Mouse (Mus musculus): ENCODE data around the gene Gsdma. TPM values are rescaled to one million over a fixed set of nuclear protein-coding genes. Genes with fewer than 3 reads are reported as not detected.
"Not testable (repeated sequence)": the region's sequence is repeated elsewhere in the genome, so short reads cannot be mapped to it uniquely, and the experiment has no call there.

Gsdma gene
- total RNA-seq, 2 experiments from 2014 or later: not detected

GRCm38 (mm10) chr11:98708282-98708956, 44.3 kb downstream of the Gsdma start:
- ATAC-seq (replicated peaks; ENCODE audit: poor library complexity): peak; percentile 27

GRCm38 (mm10) chr11:98709001-98709741, 45.0 kb downstream of the Gsdma start:
- ATAC-seq (replicated peaks; ENCODE audit: poor library complexity): peak; percentile 20; the same call in 1 of the 2 replicates

DNA sequence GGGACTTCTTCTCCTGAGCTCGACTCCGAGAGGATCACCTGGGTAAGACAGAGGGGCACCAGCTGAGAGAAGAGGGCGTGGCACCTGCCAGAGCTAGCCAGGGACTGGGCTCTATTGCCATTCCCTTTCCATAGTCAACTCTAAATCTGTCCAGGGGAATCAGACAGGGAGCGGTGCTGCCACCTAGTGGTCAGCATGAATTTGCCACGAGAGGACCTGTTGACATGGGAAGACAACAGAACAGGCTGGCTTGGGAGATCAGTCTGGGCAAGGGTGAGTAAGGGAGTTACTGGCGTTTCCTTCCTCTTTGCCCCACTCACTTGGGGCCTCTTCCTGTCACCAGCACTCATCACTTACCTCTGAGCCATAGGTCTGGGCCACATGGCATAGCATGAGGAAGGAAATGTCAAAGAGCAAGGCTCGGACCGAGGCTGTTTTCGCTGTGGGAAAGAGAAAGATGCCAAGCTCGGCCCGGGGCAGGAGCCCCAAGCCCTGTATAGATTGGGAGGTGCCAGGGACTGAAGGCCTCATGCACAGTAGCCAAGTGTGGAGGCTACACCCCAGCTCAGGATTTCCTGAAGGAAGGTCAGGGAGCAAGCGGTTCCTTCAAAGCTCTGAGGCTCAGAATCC, 46.4 kb downstream of the Gsdma start:
- ATAC-seq (replicated peaks; ENCODE audit: poor library complexity): peak; percentile 77

DNA sequence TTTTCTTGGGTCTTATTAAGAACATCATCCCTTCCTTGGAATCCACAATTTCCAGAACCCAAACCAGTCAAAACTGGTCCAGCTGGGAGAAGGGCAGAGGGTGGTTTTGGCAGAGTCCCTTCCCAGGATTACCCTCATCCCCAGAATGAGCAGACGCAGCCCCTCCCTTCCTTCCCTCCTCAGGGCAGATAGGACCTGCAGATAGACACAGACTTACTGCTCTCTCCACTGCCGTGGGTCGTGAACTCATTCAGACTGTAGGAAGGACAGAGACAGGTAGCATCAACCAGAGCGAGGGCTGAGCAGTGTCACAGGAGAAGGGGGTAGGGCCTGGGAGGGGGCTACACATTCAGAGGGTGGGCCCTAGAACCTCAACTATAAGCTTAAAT, 46.9 kb downstream of the Gsdma start:
- ATAC-seq (replicated peaks; ENCODE audit: poor library complexity): no peak

- ATAC-seq (replicated peaks; ENCODE audit: poor library complexity): not testable (repeated sequence)
Observed at GRCm38 (mm10) chr11:98712009-98712408, 47.9 kb downstream of the Gsdma start.

GRCm38 (mm10) chr11:98713703-98714102, 49.6 kb downstream of the Gsdma start:
- no peak for ATAC-seq (replicated peaks; ENCODE audit: poor library complexity)

DNA sequence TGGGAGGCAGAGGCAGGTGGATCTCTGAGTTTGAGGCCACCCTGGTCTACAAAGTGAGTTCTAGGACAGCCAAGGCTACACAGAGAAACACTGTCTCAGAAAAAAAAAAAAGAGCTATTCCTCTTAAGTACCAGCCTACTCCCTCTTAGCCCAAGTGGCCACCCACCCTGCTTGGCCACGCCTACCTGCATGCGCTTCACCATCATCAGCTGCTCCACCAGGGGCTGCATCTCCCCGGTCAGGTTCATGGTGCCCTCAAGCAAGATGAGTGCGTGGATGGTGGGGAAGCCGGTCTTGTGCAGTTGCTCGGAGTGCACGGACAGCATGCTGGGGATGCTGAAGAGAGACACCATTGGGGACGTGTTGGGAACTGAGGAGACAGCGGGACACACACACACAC, 51.8 kb downstream of the Gsdma start:
- no peak for ATAC-seq (replicated peaks; ENCODE audit: poor library complexity)

- peak; percentile 89 for ATAC-seq (replicated peaks; ENCODE audit: poor library complexity)
Observed at GRCm38 (mm10) chr11:98717904-98718303, 53.8 kb downstream of the Gsdma start.

- no peak for ATAC-seq (replicated peaks; ENCODE audit: poor library complexity)
Observed at GRCm38 (mm10) chr11:98720756-98721155, 56.6 kb downstream of the Gsdma start.

DNA sequence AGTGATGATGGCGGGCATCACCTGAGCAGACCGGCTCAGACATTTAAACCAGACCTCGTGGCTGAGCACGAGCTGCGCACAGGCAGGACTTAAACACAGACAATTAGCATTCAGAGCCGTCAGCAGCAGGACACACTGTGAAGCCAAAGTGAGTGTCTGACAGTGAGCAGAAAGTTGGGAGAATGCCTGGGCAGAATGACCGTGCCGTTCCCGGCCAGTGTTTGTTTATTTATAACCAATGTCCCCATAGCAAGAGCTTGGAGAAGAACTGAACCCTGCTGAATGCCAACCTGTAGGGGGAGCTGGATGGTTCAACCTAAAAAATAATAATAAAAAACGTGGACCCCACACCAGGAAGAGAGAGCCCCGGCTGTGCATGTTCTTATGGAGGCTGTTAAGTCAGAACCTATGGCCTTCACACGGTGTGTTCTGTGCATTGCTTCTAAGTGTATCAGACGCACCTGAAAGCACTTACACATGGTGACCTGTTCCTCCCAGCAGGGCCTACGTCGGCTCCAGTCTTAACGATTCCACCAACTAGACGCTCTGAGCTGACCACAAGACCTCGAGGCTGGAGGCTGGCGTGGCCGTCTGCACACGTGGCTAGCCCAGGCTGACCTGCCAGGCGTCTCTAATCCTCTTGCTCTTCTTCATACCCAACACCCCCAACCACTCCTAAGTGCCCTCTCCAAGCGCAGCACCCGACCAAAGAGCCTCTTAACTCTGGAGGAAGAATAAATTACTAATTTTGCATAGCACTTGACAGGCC, 57.5 kb downstream of the Gsdma start:
- no peak for ATAC-seq (replicated peaks; ENCODE audit: poor library complexity)

DNA sequence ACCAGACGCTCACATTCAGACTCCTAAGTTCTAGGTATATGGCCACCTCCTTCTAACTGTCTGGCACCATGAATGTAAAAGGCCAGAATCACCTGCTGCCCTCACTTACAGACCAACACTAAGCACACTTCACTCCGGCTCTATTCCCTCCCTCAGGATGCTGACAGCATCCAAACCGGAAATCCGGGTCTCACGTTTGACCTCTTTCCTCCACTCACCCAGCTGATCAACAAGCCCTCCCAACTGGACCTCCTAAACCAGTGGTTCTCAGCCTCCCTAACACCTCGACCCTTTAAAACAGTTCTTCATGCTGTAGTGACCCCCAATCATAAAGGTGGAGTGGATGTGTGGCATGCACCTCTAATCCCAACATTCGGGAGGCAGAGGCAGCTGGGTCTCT, 58.9 kb downstream of the Gsdma start:
- ATAC-seq (replicated peaks; ENCODE audit: poor library complexity): no peak

DNA sequence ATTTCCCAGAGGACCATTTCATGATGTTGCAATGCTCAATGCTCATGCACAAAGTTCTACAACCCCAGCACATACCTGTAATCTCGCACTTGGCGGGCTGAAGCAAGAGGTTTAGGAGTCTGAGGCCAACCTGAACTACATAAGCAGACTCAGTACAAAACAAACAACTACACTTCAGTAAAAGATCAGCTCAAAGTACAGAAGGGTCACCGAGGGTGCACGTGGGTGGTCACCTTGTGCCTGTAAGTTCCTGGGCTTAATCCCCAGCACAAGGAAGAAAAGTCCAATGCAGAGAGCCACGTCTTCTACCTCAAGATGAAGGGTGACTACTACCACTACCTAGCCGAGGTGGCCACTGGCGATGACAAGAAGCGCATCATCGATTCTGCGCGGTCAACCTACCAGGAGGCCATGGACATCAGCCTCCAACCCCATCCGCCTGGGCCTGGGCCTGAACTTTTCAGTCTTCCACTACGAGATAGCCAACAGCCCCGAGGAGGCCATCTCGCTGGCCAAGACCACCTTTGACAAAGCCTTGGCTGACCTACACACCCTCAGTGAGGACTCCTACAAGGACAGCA, 61.9 kb downstream of the Gsdma start:
- ATAC-seq (replicated peaks; ENCODE audit: poor library complexity): no peak

Other genes with a start within 250 kb of the Gsdma start
- gene Mien1, start 225.4 kb upstream of the Gsdma start, total RNA-seq (2015): 42.0 and 43.2 TPM in 2 replicates
- 24.8 and 31.5 TPM in 2 replicates for gene Mien1, start 225.4 kb upstream of the Gsdma start, total RNA-seq (2017)
- gene Grb7, start 218.0 kb upstream of the Gsdma start, total RNA-seq (2015): not detected in 2 replicates
- not detected in 2 replicates for gene Grb7, start 218.0 kb upstream of the Gsdma start, total RNA-seq (2017)
- 1.2 TPM in 2 replicates for gene Ikzf3, start 118.3 kb upstream of the Gsdma start, total RNA-seq (2015)
- 0.17 and 0.44 TPM in 2 replicates for gene Ikzf3, start 118.3 kb upstream of the Gsdma start, total RNA-seq (2017)
- 0.17 TPM in 1 of 2 replicates, not detected in the other for gene Zpbp2, start 113.3 kb upstream of the Gsdma start, total RNA-seq (2015)
- gene Zpbp2, start 113.3 kb upstream of the Gsdma start, total RNA-seq (2017): 0.10 TPM in 1 of 2 replicates, not detected in the other
- gene Ormdl3, start 77.0 kb upstream of the Gsdma start, total RNA-seq (2015): 5.5 and 7.7 TPM in 2 replicates
- 7.2 and 10.6 TPM in 2 replicates for gene Ormdl3, start 77.0 kb upstream of the Gsdma start, total RNA-seq (2017)
- not detected in 2 replicates for gene Lrrc3c, start 66.1 kb upstream of the Gsdma start, total RNA-seq (2015)
- not detected in 2 replicates for gene Lrrc3c, start 66.1 kb upstream of the Gsdma start, total RNA-seq (2017)
- gene Gm12355, start 38.7 kb upstream of the Gsdma start, total RNA-seq (2015): 9.7 and 12.5 TPM in 2 replicates
- 3.2 and 5.2 TPM in 2 replicates for gene Gm12355, start 38.7 kb upstream of the Gsdma start, total RNA-seq (2017)
- not detected in 2 replicates for gene Gsdma3, start 38.0 kb upstream of the Gsdma start, total RNA-seq (2015)
- gene Gsdma3, start 38.0 kb upstream of the Gsdma start, total RNA-seq (2017): not detected in 2 replicates
- not detected in 2 replicates for gene Gsdma2, start 17.6 kb upstream of the Gsdma start, total RNA-seq (2015)
- gene Gsdma2, start 17.6 kb upstream of the Gsdma start, total RNA-seq (2017): not detected in 2 replicates
- gene Psmd3, start 18.2 kb downstream of the Gsdma start, total RNA-seq (2015): 38.0 and 38.6 TPM in 2 replicates
- gene Psmd3, start 18.2 kb downstream of the Gsdma start, total RNA-seq (2017): 70.9 and 71.9 TPM in 2 replicates
- not detected in 2 replicates for gene Csf3, start 36.9 kb downstream of the Gsdma start, total RNA-seq (2015)
- not detected in 2 replicates for gene Csf3, start 36.9 kb downstream of the Gsdma start, total RNA-seq (2017)
- gene Med24, start 65.1 kb downstream of the Gsdma start, total RNA-seq (2015): 28.7 and 30.9 TPM in 2 replicates
- 36.2 and 46.3 TPM in 2 replicates for gene Med24, start 65.1 kb downstream of the Gsdma start, total RNA-seq (2017)
- 34.2 and 34.6 TPM in 2 replicates for gene Thra, start 76.3 kb downstream of the Gsdma start, total RNA-seq (2015)
- gene Thra, start 76.3 kb downstream of the Gsdma start, total RNA-seq (2017): 21.8 and 25.3 TPM in 2 replicates
- 3.3 and 3.5 TPM in 2 replicates for gene Nr1d1, start 111.0 kb downstream of the Gsdma start, total RNA-seq (2015)
- gene Nr1d1, start 111.0 kb downstream of the Gsdma start, total RNA-seq (2017): 0.47 and 0.87 TPM in 2 replicates
- 60.8 and 62.0 TPM in 2 replicates for gene Msl1, start 131.2 kb downstream of the Gsdma start, total RNA-seq (2015)
- 76.3 and 99.9 TPM in 2 replicates for gene Msl1, start 131.2 kb downstream of the Gsdma start, total RNA-seq (2017)
- gene Casc3, start 140.6 kb downstream of the Gsdma start, total RNA-seq (2015): 38.3 and 39.0 TPM in 2 replicates
- 18.3 and 31.7 TPM in 2 replicates for gene Casc3, start 140.6 kb downstream of the Gsdma start, total RNA-seq (2017)
- 0.24 and 1.8 TPM in 2 replicates for gene Rapgefl1, start 172.4 kb downstream of the Gsdma start, total RNA-seq (2015)
- not detected in 2 replicates for gene Rapgefl1, start 172.4 kb downstream of the Gsdma start, total RNA-seq (2017)
- 15.0 and 17.1 TPM in 2 replicates for gene Wipf2, start 199.3 kb downstream of the Gsdma start, total RNA-seq (2015)
- 3.0 and 3.6 TPM in 2 replicates for gene Wipf2, start 199.3 kb downstream of the Gsdma start, total RNA-seq (2017)
- 42.6 and 56.1 TPM in 2 replicates for gene Cdc6, start 243.4 kb downstream of the Gsdma start, total RNA-seq (2015)
- gene Cdc6, start 243.4 kb downstream of the Gsdma start, total RNA-seq (2017): 40.7 and 44.1 TPM in 2 replicates

Data from megakaryocyte progenitor cell, adult 5-6 weeks (primary cell).